Mouse (Mus musculus): ENCODE measurements around the gene Col8a1.

Gene Col8a1

DNA sequence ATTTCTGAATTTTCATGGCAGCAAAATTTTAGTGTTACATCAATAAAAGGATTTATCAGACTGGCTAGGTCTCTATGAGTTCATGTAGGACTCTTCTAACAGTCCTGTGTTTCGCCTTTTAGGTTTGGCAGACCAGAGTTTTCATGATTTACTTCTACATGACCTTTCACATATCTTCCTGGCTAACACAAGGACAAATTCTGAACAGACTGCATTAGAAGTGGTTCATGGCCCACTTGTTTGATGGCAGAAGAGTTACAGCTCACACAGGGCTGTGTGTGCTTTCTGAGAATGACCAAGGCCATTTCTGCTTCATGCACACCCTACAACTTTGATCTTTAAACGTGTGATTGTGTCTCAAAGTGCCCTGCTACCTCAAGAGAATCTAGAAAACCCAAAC is 82.3 kb downstream of the Col8a1 start:
- DNase-seq (ENCODE audit: low read depth, low spot score) = no peak

DNA sequence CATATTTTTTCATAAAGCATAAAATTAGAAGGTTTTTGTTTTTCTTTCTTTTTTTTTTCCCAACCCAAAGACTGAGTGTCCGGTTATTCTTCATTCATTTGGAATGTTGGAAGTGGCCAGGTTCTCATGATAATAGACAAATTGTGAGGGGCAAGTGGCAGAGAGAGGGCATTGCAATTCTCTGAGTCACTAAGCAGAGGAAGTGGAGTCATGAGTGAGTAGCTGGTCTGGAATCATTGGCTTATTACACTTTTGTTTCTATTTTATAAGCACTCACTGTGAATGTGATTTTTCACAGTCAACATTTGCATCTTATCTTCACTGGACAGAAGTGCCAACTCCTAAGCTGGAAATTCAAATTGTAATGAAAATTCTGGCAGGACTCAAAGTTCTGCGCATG is 82.9 kb downstream of the Col8a1 start:
- DNase-seq (ENCODE audit: low read depth, low spot score) = no peak

DNA sequence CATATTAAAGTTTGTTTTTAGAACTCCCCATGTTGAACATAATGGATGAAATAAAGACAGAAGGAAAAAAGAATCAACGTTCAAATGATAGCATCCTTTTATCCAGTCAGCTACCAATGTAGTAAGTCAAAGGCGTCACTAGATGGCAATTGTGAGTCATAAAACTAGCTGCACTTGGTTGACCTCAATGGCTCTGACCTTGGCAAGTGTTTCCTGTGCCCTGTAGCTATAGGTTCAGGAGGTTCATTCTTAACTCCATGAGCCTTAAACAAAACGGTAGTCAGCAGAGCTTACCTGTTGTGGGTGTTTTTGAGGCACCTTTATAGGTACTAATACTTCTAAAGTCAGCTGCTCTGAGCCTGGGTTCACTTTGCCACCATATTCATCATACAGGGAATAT is 85.2 kb downstream of the Col8a1 start:
- DNase-seq (ENCODE audit: low read depth, low spot score) = peak; percentile 64

DNA sequence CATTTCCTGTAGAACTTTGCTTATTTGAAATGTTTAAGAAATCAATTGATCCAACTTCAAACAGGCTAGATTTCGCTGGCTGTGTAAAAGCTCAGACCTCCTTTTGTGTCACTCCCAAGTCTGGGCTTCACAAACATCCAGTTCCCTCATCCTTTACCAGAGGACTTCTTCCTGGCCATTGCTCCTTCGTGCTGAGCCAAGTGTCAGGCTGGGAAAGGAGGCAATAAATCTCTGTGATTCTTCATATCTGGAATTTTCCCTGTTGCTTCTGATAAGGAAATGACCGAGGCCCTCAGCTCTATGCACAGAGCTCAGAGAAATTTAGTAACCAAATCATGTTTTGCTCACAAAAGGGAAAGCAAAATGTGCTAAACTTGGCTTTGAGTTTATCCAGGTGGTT is 91.9 kb downstream of the Col8a1 start:
- no peak for DNase-seq (ENCODE audit: low read depth, low spot score)

DNA sequence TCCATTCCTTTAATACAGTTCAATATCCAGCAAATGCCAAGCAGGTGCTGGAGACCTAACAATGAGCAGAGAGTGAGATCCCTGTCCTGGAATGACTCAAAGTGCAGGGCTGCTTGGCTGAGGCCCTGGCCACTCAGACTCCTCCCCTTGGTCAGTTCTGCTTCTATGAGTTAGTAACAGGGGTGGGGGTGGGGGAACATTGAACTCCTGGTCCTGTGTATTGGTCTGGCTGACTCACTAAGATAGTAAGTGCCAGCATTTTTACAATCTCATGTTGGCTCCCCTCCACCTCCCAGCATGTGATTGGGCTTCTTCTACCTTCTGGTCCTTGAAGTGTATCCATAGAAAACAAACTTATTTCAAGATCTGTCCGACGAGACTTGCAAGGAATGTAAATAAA is 104.6 kb downstream of the Col8a1 start:
- DNase-seq (ENCODE audit: low read depth, low spot score) = no peak

DNA sequence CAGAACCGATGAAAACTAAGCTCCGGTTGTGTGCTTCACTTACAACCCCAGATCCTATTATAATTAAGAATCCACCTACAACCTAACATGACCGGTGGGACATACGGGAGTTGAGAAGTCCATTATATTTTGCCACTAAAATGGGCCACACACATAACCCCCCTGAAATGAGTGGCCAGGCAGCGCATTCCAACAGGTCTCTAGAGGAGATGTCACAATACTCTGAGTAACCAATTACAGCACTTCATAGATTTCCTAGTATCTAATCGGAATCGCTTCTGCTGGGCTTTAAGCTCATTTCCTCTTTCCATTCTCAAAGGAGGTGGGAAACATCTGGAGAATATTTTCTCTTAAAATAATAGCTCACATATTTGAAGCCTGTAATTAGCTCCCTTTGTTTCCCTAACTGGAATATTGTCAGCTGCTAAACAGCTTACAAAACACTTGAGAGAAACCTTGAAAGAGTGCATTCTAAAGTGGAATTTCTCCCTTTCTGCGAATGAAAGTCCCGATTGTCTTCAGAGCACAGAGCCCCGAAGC is 113.1 kb downstream of the Col8a1 start:
- DNase-seq (ENCODE audit: low read depth, low spot score) = peak; percentile 10

DNA sequence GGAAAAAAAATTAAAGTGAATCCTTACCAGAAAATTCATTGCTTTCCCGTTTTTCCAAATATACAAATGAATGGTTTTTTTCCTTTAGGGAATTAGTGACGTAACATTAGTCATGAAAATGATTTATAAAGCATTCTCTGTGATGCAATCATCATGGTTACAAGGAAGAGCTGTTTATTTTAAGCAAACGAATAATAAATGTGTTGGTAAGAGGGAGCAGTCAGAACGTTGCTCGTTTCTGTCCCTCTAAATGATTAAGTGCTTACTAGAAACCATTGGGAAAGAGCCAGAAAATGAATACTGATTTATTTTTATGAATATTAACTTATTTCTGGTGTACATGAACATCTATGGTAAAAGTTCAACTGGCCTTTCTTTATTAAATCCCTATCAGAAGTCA is 119.8 kb downstream of the Col8a1 start:
- no peak for DNase-seq (ENCODE audit: low read depth, low spot score)

DNA sequence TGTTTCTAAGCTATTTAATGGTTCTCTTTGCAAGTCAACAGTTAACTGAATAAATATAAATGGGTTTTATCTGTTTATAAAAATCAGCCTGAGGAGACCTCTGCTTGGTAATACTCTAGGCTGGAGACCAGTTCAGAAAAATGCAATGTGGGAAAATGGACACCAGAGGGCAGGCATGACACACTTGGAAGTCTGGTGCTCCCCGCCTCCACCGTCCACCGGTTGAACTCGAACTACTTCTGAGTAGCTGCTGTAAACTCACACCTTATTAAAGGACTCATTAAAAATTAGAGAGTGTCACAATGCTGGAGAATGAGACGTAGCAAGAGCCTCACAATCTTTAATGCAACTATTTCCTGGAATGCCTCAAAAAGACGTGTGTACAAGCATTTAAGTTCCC is 120.3 kb downstream of the Col8a1 start:
- peak; percentile 78 for DNase-seq (ENCODE audit: low read depth, low spot score)

DNA sequence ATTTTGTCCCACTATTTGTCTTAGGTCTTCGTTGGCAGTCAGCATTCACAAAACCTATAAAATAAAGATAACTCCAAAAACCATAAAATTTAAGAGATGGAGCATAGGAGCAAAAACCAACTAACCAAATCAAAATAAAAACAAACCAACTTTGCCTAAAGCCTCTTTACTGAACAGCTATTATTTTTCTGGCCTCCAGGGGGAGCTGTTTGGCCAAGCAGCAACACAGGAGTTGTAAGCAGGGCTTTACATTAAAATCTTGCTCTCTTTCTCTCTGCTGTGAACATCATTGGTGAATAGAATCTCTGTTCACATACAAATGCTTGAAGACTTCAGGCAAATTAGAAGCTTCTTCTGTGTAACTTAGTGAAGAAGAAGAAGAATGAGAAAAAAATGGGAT is 142.8 kb downstream of the Col8a1 start:
- peak; percentile 62 for DNase-seq (ENCODE audit: low read depth, low spot score)

DNA sequence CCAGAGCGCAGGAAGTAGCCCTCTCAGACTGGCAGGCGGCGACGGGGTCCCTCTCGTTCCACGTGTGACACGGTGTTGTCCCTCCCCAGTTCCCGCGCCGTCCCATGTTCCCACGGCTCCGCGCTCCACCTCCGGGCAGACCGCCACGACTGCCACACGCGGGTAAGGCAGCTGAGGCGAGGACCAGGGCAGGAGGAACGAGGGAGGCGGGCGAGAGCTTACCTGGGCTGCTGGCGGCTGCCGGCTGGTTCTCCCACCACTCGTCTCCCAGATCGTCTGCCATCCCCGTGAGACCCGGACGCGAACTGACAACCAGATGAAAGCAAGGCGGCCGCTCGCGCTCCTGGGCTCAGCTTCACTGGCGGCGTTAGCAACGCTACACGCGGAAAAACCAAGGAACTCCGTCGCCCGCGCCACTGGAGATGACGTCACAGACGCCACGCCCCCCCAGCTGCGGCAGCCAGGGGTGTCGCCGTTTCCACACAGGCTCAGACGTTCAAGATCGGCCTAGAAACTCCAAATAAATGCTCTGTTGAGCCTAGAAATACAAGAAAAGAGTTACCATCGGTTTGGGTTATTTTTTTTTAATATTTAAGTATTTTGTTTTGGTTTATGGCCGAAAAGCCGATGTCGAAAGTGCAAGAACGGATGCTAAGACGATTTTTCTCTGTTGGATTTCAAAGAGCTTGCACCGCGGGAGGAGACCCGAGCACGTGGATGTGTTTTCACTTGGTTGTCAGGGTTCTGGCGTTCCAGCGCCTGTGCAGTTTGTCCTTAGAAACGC is 147.9 kb downstream of the Col8a1 start, which contains the start of gene Cmss1:
Cmss1 (minus strand) TSS at position 421 of the 784 bp plus-strand sequence.
- peak; percentile 89 for DNase-seq (ENCODE audit: low read depth, low spot score)

DNA sequence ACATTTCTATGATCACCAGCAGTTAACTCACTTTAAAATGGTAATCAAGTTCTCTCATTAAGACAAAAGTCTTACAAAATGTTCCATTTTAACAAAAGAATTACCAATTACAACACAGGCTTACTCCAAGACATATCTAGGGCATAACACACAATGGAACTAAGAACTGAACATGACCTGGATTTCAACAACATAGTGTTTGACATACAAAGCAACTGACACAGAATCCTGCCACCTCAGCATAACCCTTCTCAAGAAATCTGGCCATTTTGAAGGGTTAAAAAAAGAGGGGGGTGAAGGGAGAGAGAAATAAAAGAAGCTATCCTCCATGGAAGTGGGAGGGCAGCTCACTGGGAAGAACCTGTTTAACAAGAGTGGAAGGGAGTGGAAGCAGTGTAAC is 153.5 kb downstream of the Col8a1 start:
- DNase-seq (ENCODE audit: low read depth, low spot score) = no peak

DNA sequence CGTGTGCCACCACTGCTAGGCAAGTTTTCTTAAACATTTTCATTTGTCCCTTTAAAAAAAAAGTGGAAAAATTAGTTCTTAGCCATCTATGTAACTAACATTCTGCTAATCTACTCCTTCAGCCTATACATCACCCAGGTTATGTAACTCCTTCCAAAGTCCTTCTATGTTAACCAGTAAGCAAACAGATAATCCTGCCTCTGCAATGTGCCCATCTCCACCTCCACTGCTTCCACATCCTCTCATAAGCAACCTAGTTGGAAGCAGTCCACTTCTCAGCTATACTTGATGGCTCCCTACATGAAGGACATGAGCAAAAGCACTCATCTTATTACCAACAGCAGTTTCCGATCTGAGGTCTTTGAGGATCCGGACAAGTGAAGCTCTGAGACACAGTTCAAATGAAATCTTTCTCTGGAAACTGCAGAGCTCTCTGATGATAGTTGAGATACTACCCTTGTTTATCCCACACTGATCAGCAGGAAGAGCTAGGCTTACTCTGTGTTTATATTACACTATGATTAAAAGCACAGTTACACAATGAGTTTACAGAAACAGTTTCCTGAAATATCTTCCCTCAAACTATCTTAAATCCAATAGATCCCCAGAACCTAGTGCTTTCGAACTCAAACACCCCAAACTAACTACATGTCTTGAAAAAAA is 157.1 kb downstream of the Col8a1 start:
- DNase-seq (ENCODE audit: low read depth, low spot score) = no peak

DNA sequence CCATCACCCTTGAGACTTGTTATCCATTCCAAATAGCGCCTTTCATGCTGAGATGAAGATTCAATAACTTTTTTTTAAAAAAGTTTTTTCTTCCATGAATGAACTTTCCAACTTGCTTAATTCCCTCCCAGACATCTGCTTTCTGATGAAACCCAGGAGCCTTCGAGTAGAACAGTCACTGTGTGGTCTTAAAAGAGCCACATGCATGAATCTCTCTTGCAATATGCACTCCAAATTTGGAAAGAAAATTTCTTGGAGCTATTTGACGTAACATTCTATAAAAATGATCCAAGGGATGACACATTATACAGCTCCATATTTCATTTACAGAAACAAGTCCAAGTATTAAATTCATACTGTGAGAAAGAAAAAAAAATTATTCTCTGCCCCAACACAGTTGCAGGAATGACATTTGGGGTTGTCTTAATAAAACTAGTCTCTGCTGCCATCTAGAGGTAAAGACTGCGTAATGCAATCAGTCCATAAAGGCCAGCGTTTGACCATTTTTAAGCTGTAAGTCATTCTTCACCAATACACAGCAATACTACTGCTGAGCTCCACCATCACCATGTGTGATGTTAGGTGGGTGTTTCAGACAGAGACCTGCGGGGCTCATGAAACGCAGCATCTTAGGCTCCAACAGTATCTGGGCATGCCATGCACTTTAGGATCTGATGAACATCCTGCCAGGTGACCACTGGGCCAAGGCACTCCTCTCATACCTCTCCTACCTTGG is 160.9 kb downstream of the Col8a1 start:
- peak; percentile 69 for DNase-seq (ENCODE audit: low read depth, low spot score)

DNA sequence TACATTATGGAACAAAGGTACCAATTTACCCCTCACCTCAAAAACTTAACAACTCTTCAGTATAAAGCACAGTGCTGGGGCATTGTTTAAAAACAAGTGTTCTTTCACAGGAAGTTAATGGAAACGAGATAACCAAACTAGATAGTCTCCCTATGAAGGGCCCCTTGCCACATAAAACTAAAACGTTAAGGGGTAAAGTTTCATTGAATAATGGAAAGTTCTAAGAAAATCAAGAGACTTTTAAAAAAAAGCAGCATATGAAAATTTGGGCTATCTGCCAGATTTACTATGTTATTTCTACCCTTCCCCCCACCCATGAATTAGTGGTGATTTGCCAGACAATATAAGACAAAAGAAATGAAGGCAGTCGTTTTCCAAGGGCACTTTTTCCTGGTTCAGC is 169.3 kb downstream of the Col8a1 start:
- DNase-seq (ENCODE audit: low read depth, low spot score) = no peak

DNA sequence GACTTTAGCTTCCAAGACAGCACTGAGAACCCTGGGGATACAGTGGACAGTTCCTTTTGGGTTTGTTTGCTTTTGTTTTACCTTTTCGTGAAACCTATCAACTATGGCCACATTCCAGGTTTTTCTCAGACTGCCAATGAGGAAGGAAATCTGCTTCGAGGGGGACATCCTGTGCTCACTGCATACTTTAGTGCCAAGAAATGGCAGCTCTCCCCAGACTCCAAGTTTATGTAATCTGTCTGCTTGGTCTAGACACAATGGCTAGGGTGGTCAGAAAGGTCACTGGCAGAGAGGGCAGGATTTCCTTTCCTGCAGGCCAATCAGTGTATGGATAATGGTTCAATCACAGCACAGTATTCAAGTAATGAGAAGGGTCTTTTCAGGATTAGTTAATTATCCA is 172.5 kb downstream of the Col8a1 start:
- no peak for DNase-seq (ENCODE audit: low read depth, low spot score)

DNA sequence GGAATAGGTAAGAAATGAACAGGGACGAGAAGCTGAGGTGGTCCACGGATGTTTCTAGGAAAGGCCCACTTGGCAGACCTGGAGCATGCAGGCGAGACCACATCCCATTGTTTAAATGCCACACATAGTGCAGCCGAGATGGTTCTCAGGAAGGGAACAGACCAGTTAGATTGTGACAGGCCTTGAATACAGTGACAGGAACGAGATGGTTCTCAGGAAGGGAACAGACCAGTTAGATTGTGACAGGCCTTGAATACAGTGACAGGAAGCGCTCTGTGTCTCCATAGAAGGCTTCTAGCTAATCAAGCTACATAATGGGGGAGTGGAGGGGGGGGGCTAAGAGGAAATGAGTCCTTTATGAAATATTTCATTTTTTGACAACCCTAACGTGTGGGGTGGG is 174.5 kb downstream of the Col8a1 start:
- DNase-seq (ENCODE audit: low read depth, low spot score) = no peak

DNA sequence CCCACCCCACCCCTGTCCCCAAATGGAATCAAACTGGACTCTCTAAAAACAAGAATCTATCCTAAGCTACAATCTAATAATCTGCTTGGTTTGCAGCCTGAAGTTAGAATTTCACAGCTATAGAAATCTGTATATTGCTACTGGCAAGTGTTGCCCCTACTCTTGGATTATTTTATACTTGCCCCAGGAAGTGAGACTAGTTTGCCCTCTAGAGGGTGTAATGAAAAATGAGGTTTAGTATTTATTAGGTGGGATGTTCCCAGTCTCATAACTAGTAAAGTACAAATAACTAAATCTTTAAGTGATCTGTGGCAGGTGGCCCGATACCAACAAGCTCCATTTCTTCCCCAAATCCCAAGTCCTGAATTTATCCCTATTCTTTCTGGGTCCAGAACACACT is 177.0 kb downstream of the Col8a1 start:
- no peak for DNase-seq (ENCODE audit: low read depth, low spot score)

DNA sequence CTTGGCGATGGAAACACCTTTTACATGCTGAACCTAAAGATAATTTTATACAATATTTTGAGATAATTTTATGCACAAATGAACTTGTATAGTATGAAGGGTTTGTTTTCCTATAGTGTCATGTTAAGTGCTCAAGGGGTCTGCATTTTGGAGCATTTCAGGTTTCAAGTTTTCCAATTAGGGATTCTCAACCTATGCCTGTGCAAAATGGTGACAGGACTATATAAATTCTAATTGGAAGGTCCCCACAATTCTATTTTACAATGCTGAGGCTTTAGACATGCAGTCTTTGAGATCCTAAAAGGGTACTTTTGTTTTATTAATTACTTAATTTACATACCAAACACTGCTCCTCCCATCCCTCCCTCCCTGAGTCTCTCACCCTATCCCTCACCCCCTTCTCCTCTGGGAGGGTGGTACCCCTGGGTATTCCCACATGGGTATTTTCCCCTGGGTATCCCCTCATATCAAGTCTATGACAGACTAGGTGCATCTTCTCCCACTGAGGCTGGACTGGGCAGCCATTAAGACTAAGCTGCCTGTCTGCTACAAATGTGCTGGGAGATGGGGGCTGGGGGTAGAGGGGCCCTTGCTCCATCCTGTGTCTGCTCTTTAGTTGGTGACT is 178.7 kb downstream of the Col8a1 start:
- DNase-seq (ENCODE audit: low read depth, low spot score) = no peak

Data from forelimb bud, embryonic 11.5 days (tissue).